Mouse (Mus musculus) heart, postnatal 0 days (tissue): ENCODE data around the gene Smyd3.

ENCODE experiments used
- CTCF ChIP-seq: IDR thresholded peaks from 2 replicates; pipeline ENCODE4 v1.5.1; 2016; ENCODE audit warnings: antibody characterized with exemption, control low read depth, low read depth
- EP300 ChIP-seq: IDR thresholded peaks from 2 replicates; pipeline ENCODE4 v1.6.1; 2016; ENCODE audit warnings: antibody characterized with exemption, low read depth

GRCm38 (mm10) chr1:179064601-179065293 is 453.1 kb downstream of the Smyd3 start:
- TF ChIP-seq CTCF: no peak
- TF ChIP-seq EP300: no peak
